Mouse (Mus musculus): ENCODE measurements around the gene Luc7l. TPM values are rescaled to one million over a fixed set of nuclear protein-coding genes. Genes with fewer than 3 reads are reported as not detected.

The Luc7l gene
- polyA plus RNA-seq, 1 experiment from 2014 or later = 104 TPM

- Histone ChIP-seq H3K4me1 (ENCODE audit: insufficient read depth) (no peaks in the 10 kb centered on the region), H3K27ac (ENCODE audit: low read depth) (no peak overlapping the region), H3K4me2 (no peak overlapping the region), H3K9ac (no peak overlapping the region), H3K9me3 (ENCODE audit: low read depth, low read length) (no peaks in the 10 kb centered on the region), H3K4me3 (ENCODE audit: low read depth, low read length) (no peak overlapping the region), H3K36me3 (ENCODE audit: insufficient read depth) (no peaks in the 10 kb centered on the region), H3K27me3 (ENCODE audit: insufficient read depth, low read length) (no peaks in the 10 kb centered on the region)
- 36% methylated on average over 10 of the region's 10 CpGs for WGBS
- no peak for TF ChIP-seq CTCF (IDR thresholded peaks at IDR 0.05; ENCODE audit: low read depth)
- DNase-seq = peak; percentile 41
- no peak for ATAC-seq (ENCODE audit: insufficient read depth)
Measured at GRCm38 (mm10) chr17:26315474-26315873, 62.8 kb downstream of the Luc7l start.

- Histone ChIP-seq H3K36me3 (ENCODE audit: insufficient read depth) (no peaks in the 10 kb centered on the region), H3K27ac (ENCODE audit: low read depth) (no peak overlapping the region), H3K9ac (no peak overlapping the region), H3K4me2 (no peak overlapping the region), H3K4me3 (ENCODE audit: low read depth, low read length) (no peak overlapping the region), H3K27me3 (ENCODE audit: insufficient read depth, low read length) (no peaks in the 10 kb centered on the region), H3K9me3 (ENCODE audit: low read depth, low read length) (no peaks in the 10 kb centered on the region), H3K4me1 (ENCODE audit: insufficient read depth) (no peaks in the 10 kb centered on the region)
- ATAC-seq (ENCODE audit: insufficient read depth) = no peak
- TF ChIP-seq CTCF (IDR thresholded peaks at IDR 0.05; ENCODE audit: low read depth) = no peak
- WGBS = 92% methylated on average over 1 of the region's 1 CpGs
- no peak for DNase-seq
Measured at GRCm38 (mm10) chr17:26318441-26318840, 65.7 kb downstream of the Luc7l start.

Other genes with a start within 250 kb of the Luc7l start
- 15.2 and 15.3 TPM in 2 replicates for gene Rab11fip3, start 183.3 kb upstream of the Luc7l start, polyA plus RNA-seq (2014; fragmentation: Nextera tagmentation; extraction: Ambion mirVana)
- 24.9 and 25.0 TPM in 2 replicates for gene Decr2, start 162.6 kb upstream of the Luc7l start, polyA plus RNA-seq (2014; fragmentation: Nextera tagmentation; extraction: Ambion mirVana)
- 94.8 and 96.4 TPM in 2 replicates for gene Nme4, start 157.3 kb upstream of the Luc7l start, polyA plus RNA-seq (2014; fragmentation: Nextera tagmentation; extraction: Ambion mirVana)
- 1.3 and 1.7 TPM in 2 replicates for gene Tmem8, start 139.6 kb upstream of the Luc7l start, polyA plus RNA-seq (2014; fragmentation: Nextera tagmentation; extraction: Ambion mirVana)
- gene Mrpl28, start 129.4 kb upstream of the Luc7l start, polyA plus RNA-seq (2014; fragmentation: Nextera tagmentation; extraction: Ambion mirVana) = 210 and 217 TPM in 2 replicates
- gene Axin1, start 114.2 kb upstream of the Luc7l start, polyA plus RNA-seq (2014; fragmentation: Nextera tagmentation; extraction: Ambion mirVana) = 18.8 and 27.7 TPM in 2 replicates
- gene Pdia2, start 53.8 kb upstream of the Luc7l start, polyA plus RNA-seq (2014; fragmentation: Nextera tagmentation; extraction: Ambion mirVana) = 0.34 and 0.43 TPM in 2 replicates
- 10.3 and 11.9 TPM in 2 replicates for gene Rgs11, start 49.9 kb upstream of the Luc7l start, polyA plus RNA-seq (2014; fragmentation: Nextera tagmentation; extraction: Ambion mirVana)
- 14.6 and 15.9 TPM in 2 replicates for gene Arhgdig, start 45.1 kb upstream of the Luc7l start, polyA plus RNA-seq (2014; fragmentation: Nextera tagmentation; extraction: Ambion mirVana)
- 36.3 and 39.4 TPM in 2 replicates for gene Fam234a, start 8.7 kb upstream of the Luc7l start, polyA plus RNA-seq (2014; fragmentation: Nextera tagmentation; extraction: Ambion mirVana)
- 1.9 and 2.1 TPM in 2 replicates for gene Neurl1b, start 161.9 kb downstream of the Luc7l start, polyA plus RNA-seq (2014; fragmentation: Nextera tagmentation; extraction: Ambion mirVana)